Mouse (Mus musculus) bone marrow, adult 2 months (tissue): ENCODE measurements around the gene Rbm26.

ENCODE experiments used
- CTCF ChIP-seq: fragments of 200-500 bp; IDR thresholded peaks from 2 replicates; pipeline ENCODE4 v1.5.1; 2011; ENCODE audit warnings: low read length, control low read depth; ENCODE audit not compliant: control insufficient read depth, insufficient read depth
- POLR2A ChIP-seq: fragments of 200-500 bp; IDR thresholded peaks from 2 replicates; pipeline ENCODE4 v1.6.1; 2011; ENCODE audit warnings: low read depth, mild to moderate bottlenecking, control low read depth, low read length, borderline replicate concordance; ENCODE audit not compliant: control insufficient read depth

- TF ChIP-seq POLR2A = no peak
- no peak for TF ChIP-seq CTCF
These were observed 15.8 kb downstream of the Rbm26 start for GRCm38 (mm10) chr14:105161334-105161733.
